Mouse (Mus musculus) hindbrain, embryonic 13.5 days (tissue): ENCODE results near the gene Cyp4f18. TPM values are rescaled to one million over a fixed set of nuclear protein-coding genes. Genes with fewer than 3 reads are reported as not detected.

Source experiments
- ATAC-seq: fragments of 200-750 bp; cut with Nextera tagmentation; 2 replicates; pipeline ENCODE4 v1.8.0; 2017; ENCODE audit warnings: moderate TSS enrichment; ENCODE audit not compliant: low FRiP score
- H3K27ac ChIP-seq: fragments of 300-500 bp; sonication (generic); 2 replicates; pipeline ENCODE4 v1.5.1; 2015; ENCODE audit warnings: inconsistent platforms, mild to moderate bottlenecking, moderate library complexity
- H3K27me3 ChIP-seq: fragments of 300-500 bp; sonication (generic); 2 replicates; pipeline ENCODE4 v1.6.1; 2015; ENCODE audit warnings: mild to moderate bottlenecking, inconsistent platforms
- H3K36me3 ChIP-seq: fragments of 300-500 bp; sonication (generic); 2 replicates; pipeline ENCODE4 v1.6.1; 2015; ENCODE audit warnings: mild to moderate bottlenecking, inconsistent platforms
- H3K4me1 ChIP-seq: fragments of 300-500 bp; sonication (generic); replicated peaks from 2 replicates; pipeline ENCODE4 v1.6.1; 2015; ENCODE audit warnings: inconsistent platforms
- H3K4me2 ChIP-seq: fragments of 300-500 bp; sonication (generic); 2 replicates; pipeline ENCODE4 v1.6.1; 2015; ENCODE audit warnings: inconsistent platforms, mild to moderate bottlenecking, moderate library complexity
- H3K4me3 ChIP-seq: fragments of 300-500 bp; sonication (generic); 2 replicates; pipeline ENCODE4 v1.5.1; 2015; ENCODE audit warnings: mild to moderate bottlenecking, inconsistent platforms
- H3K9ac ChIP-seq: fragments of 300-500 bp; sonication (generic); 2 replicates; pipeline ENCODE4 v1.6.1; 2015; ENCODE audit warnings: mild to moderate bottlenecking, inconsistent platforms
- H3K9me3 ChIP-seq: fragments of 300-500 bp; sonication (generic); 2 replicates; pipeline ENCODE4 v1.6.1; 2016; ENCODE audit warnings: inconsistent platforms
- WGBS: fragments of 180-500 bp; shearing (Covaris S2); methylation state at CpG from one replicate; pipeline ENCODE4 v1.1.7; 2015; 5-methylcytosine and 5-hydroxymethylcytosine counted together
- polyA plus RNA-seq: library from polyadenylated mRNA; unstranded; fragments of >200 nt; fragmentation: Nextera tagmentation; extraction: Ambion mirVana; gene quantifications from 2 replicates; pipeline ENCODE4 v1.2.1, GENCODE M21; 2015

The Cyp4f18 gene
- polyA plus RNA-seq, 1 experiment from 2014 or later, result 0.73 TPM

- ATAC-seq, result peak; percentile 100
- Histone ChIP-seq H3K4me2 (peak within 1 kb of the TSS; percentile 65), H3K4me1 (peaks cover 20% of the 10 kb centered on the region), H3K9ac (peak within 1 kb of the TSS; percentile 83), H3K27me3 (no peaks in the 10 kb centered on the region), H3K36me3 (peaks cover 18% of the 10 kb centered on the region), H3K4me3 (peak within 1 kb of the TSS; percentile 77), H3K9me3 (peaks cover 5% of the 10 kb centered on the region; the same call in 1 of the 2 replicates), H3K27ac (peak within 1 kb of the TSS; percentile 88)
- WGBS, result 4% methylated on average over 34 of the region's 34 CpGs
Measured at GRCm38 (mm10) chr8:71950482-71951221, 58.8 kb downstream of the Cyp4f18 start, which contains the start of gene Zfp961. TSS of gene Zfp961 (plus strand) at chr8:71951038.

GRCm38 (mm10) chr8:71948624-71949023 is 60.8 kb downstream of the Cyp4f18 start:
- H3K9ac ChIP-seq, result no peak overlapping the region
- H3K36me3 ChIP-seq, result 0 out of 2 replicates have a peak, but pooled peaks cover 3% of the 10 kb centered on the region
- H3K4me3 ChIP-seq, result no peak overlapping the region
- H3K9me3 ChIP-seq, result no peaks in the 10 kb centered on the region
- ATAC-seq, result no peak
- no peak overlapping the region for H3K4me2 ChIP-seq
- 91% methylated on average over 5 of the region's 5 CpGs for WGBS
- 0 out of 2 replicates have a peak, but pooled peaks cover 3% of the 10 kb centered on the region for H3K27me3 ChIP-seq
- no peak overlapping the region for H3K27ac ChIP-seq
- peaks cover 20% of the 10 kb centered on the region for H3K4me1 ChIP-seq

GRCm38 (mm10) chr8:71941776-71942175 is 67.7 kb downstream of the Cyp4f18 start:
- Histone ChIP-seq H3K9ac (no peak overlapping the region), H3K4me3 (no peak overlapping the region), H3K4me2 (no peak overlapping the region), H3K9me3 (no peaks in the 10 kb centered on the region), H3K4me1 (no peaks in the 10 kb centered on the region), H3K27me3 (0 out of 2 replicates have a peak, but pooled peaks cover 3% of the 10 kb centered on the region), H3K27ac (no peak overlapping the region), H3K36me3 (no peaks in the 10 kb centered on the region)
- ATAC-seq, result no peak
- WGBS, result 91% methylated on average over 1 of the region's 1 CpGs

DNA sequence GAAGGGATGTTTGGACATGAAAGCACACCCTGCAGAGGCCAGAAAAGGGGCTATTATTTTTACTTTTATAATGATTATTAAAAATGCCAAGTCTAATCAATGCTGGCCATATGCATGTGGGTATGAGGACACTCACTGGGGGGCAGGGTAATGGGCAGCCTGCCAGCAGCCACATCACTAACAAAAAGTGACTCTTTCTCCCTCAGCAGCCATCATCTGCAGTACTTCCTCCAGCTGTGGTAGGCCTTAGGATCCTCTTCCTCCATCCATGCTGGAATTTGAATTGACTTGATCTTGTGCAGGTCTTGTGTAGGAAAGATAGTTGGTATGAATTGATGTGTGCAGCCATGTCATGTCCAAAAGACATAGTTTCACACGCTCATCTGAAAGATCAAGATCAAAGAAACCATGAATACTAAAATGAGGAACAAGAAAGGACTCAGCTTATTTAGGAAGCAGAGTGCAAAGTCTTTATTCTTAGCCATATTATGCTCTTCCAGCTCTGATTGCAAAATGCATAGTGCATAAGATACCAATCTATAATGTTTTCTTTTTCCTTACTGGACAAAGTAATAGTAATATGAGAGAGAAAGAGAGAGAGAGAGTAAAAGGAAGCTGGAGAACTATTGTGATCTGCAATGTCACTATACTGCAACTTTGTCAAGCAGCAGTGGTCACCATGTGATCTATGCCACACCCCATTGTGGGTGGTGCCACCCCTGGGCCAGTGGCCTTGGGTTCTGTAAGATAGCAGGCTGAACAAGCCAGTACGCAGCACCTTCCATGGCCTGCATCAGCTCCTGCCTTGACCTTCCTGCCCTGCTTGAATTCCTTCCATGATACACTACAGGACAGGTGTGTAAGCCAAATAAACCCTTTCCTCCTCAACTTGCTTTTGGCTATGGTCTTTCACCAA is 68.9 kb downstream of the Cyp4f18 start:
- 77% methylated on average over 2 of the region's 2 CpGs for WGBS
- Histone ChIP-seq H3K36me3 (no peaks in the 10 kb centered on the region), H3K9ac (no peak overlapping the region), H3K4me3 (no peak overlapping the region), H3K4me2 (no peak overlapping the region), H3K27ac (no peak overlapping the region), H3K4me1 (no peaks in the 10 kb centered on the region), H3K27me3 (0 out of 2 replicates have a peak, but pooled peaks cover 3% of the 10 kb centered on the region), H3K9me3 (no peaks in the 10 kb centered on the region)
- no peak for ATAC-seq

Other genes with a start within 250 kb of the Cyp4f18 start
- 8.2 and 8.7 TPM in 2 replicates for gene Zfp709, start 127.6 kb downstream of the Cyp4f18 start, polyA plus RNA-seq
- 16.5 and 17.8 TPM in 2 replicates for gene Zfp882, start 101.0 kb downstream of the Cyp4f18 start, polyA plus RNA-seq
- 34.9 and 38.9 TPM in 2 replicates for gene Zfp617, start 101.0 kb downstream of the Cyp4f18 start, polyA plus RNA-seq
- 15.1 and 16.9 TPM in 2 replicates for gene Zfp961, start 58.6 kb downstream of the Cyp4f18 start, polyA plus RNA-seq
- not detected in 2 replicates for gene Olfr372, start 31.6 kb upstream of the Cyp4f18 start, polyA plus RNA-seq
- gene Olfr373, start 73.6 kb upstream of the Cyp4f18 start, polyA plus RNA-seq, result not detected in 2 replicates
- gene Olfr374, start 97.4 kb upstream of the Cyp4f18 start, polyA plus RNA-seq, result 0.05 TPM in 1 of 2 replicates, not detected in the other
- gene Tpm4, start 125.3 kb upstream of the Cyp4f18 start, polyA plus RNA-seq, result 221 and 233 TPM in 2 replicates
- 94.1 and 96.0 TPM in 2 replicates for gene Rab8a, start 151.6 kb upstream of the Cyp4f18 start, polyA plus RNA-seq
- gene Hsh2d, start 180.0 kb upstream of the Cyp4f18 start, polyA plus RNA-seq, result not detected in 2 replicates
- gene Cib3, start 203.2 kb upstream of the Cyp4f18 start, polyA plus RNA-seq, result not detected in 2 replicates
- not detected in 2 replicates for gene Gm11034, start 204.0 kb upstream of the Cyp4f18 start, polyA plus RNA-seq
- gene Fam32a, start 210.1 kb upstream of the Cyp4f18 start, polyA plus RNA-seq, result 108 and 109 TPM in 2 replicates
- gene Ap1m1, start 230.4 kb upstream of the Cyp4f18 start, polyA plus RNA-seq, result 247 and 261 TPM in 2 replicates